Mouse (Mus musculus) limb, embryonic 13.5 days (tissue): ENCODE measurements at regions not wholly inside any gene's neighbourhood (a gene's known extent, or its start where the extent isn't known, plus 50 kb on each side); places are given as distances from the start of the nearest gene placed in this dataset.

Experiments
- ATAC-seq: fragments of 200-750 bp; cut with Nextera tagmentation; 2 replicates; pipeline ENCODE4 v1.8.0; 2017; ENCODE audit warnings: low read depth, moderate number of reproducible peaks, moderate TSS enrichment; ENCODE audit not compliant: low FRiP score
- H3K27ac ChIP-seq: fragments of 300-500 bp; sonication (generic); 2 replicates; pipeline ENCODE4 v1.5.1; 2015; ENCODE audit warnings: inconsistent platforms, mild to moderate bottlenecking, moderate library complexity
- H3K27me3 ChIP-seq: fragments of 300-500 bp; sonication (generic); 2 replicates; pipeline ENCODE4 v1.6.1; 2015; ENCODE audit warnings: mild to moderate bottlenecking, inconsistent platforms
- H3K36me3 ChIP-seq: fragments of 300-500 bp; sonication (generic); 2 replicates; pipeline ENCODE4 v1.6.1; 2015; ENCODE audit warnings: inconsistent platforms, mild to moderate bottlenecking, moderate library complexity
- H3K4me1 ChIP-seq: fragments of 300-500 bp; sonication (generic); 2 replicates; pipeline ENCODE4 v1.6.1; 2015; ENCODE audit warnings: inconsistent platforms
- H3K4me2 ChIP-seq: fragments of 300-500 bp; sonication (generic); replicated peaks from 2 replicates; pipeline ENCODE4 v1.6.1; 2015; ENCODE audit warnings: inconsistent platforms, mild to moderate bottlenecking, moderate library complexity
- H3K4me3 ChIP-seq: fragments of 300-500 bp; sonication (generic); 2 replicates; pipeline ENCODE4 v1.5.1; 2015; ENCODE audit warnings: moderate library complexity, mild to moderate bottlenecking, inconsistent platforms
- H3K9ac ChIP-seq: fragments of 300-500 bp; sonication (generic); 2 replicates; pipeline ENCODE4 v1.6.1; 2015; ENCODE audit warnings: mild to moderate bottlenecking, inconsistent platforms
- H3K9me3 ChIP-seq: fragments of 300-500 bp; sonication (generic); 2 replicates; pipeline ENCODE4 v1.6.1; 2016; ENCODE audit warnings: inconsistent platforms
- WGBS: fragments of 180-500 bp; shearing (Covaris S2); methylation state at CpG from one replicate; pipeline ENCODE4 v1.1.7; 2015; 5-methylcytosine and 5-hydroxymethylcytosine counted together

DNA sequence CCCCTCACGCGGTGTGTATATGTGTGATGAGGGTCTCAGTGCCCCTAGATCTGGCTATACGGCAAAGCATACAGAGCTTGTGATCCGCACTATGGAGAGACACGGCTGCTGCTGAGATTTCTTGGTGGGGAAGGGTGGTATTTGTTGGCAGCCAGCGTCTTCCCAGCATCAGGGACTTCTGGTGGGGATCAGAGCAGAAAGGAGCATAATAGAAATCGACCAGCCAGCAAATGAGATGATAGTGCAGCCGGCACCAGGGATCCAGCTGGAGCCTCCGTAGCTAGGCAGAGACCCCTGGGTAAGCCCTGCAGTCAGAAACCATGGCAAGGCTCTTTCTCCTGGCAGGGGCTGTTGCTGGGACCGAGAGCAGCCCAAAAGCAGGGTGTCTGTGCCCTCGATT lies 425.2 kb upstream of the Kcnab2 start:
- no peaks in the 10 kb centered on the region for H3K9me3 ChIP-seq
- no peak for ATAC-seq
- 84% methylated on average over 11 of the region's 11 CpGs for WGBS

DNA sequence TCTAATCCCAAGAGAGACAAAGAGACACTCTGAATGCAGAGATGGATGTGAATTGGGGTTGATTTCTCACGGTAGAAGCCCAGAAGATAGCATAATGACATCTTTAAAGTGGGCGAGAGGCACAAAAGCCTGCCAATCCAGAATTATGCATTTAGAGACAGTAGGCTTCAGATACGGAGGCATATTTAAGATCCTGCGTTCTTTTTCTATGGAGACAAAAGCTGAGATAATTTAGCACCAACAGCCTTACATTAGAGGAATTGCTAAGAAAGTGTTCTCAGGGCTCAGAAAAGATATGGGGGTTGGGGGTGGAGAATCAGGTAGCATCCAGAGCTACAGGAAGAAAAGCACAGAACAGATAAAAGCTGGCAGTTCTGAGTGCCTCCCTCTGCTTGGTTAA lies 422.4 kb upstream of the Kcnab2 start:
- Histone ChIP-seq H3K4me2 (no peak overlapping the region), H3K9ac (no peak overlapping the region), H3K27me3 (0 out of 2 replicates have a peak, but pooled peaks cover 3% of the 10 kb centered on the region), H3K4me3 (no peak overlapping the region), H3K36me3 (no peaks in the 10 kb centered on the region), H3K4me1 (no peaks in the 10 kb centered on the region), H3K9me3 (no peaks in the 10 kb centered on the region), H3K27ac (no peak overlapping the region)
- WGBS: 78% methylated on average over 4 of the region's 4 CpGs
- ATAC-seq: no peak

More for the DNA sequence above, 425.2 kb upstream of the Kcnab2 start:
- Histone ChIP-seq H3K4me3 (no peak overlapping the region), H3K36me3 (no peaks in the 10 kb centered on the region), H3K9ac (no peak overlapping the region), H3K27me3 (0 out of 2 replicates have a peak, but pooled peaks cover 3% of the 10 kb centered on the region), H3K27ac (no peak overlapping the region), H3K4me2 (no peak overlapping the region), H3K4me1 (no peaks in the 10 kb centered on the region)

DNA sequence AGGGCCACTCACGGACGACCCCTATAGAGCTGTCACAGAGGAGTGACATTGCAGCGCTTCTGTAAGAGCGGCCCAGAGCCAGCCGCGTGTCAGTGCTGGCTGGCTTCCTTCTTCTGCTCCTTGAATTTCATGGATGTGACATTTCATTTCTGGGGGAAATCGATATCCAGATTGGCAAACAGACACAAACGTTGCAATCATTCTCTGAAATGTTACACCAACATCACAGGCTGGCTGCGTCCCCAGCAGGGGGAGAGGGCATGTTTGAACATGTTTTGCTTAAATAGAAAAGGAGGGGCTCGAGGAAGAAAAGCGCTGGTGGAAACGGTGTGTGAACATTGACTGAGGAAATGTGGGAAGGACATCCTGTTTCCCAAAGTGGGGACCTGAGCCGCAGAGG lies 417.4 kb upstream of the Kcnab2 start:
- Histone ChIP-seq H3K4me1 (no peaks in the 10 kb centered on the region), H3K27me3 (0 out of 2 replicates have a peak, but pooled peaks cover 2% of the 10 kb centered on the region), H3K4me2 (no peak overlapping the region), H3K9ac (no peak overlapping the region), H3K36me3 (no peaks in the 10 kb centered on the region), H3K9me3 (no peaks in the 10 kb centered on the region), H3K27ac (no peak overlapping the region), H3K4me3 (no peak overlapping the region)
- WGBS: 70% methylated on average over 13 of the region's 13 CpGs
- no peak for ATAC-seq

DNA sequence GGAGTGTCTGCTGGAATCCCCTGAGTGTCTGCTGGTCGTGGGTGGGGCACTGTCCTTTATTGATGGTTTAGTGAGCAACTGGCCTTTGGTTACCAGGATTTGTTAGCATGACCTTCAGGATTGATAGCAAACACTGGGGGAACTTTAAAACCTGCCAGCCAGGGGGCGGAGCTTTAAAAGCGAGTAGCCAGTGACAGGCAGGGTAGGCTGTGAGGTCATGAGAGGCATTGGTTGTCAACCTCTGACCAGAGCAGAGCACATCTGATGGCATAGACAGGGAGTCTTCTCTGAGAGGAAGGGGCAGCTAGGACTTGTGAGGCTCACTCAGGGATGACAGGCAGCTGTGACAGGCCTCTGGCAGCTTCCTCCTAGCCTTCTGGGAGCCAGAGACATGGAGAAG lies 415.3 kb upstream of the Kcnab2 start:
- no peak overlapping the region for H3K27ac ChIP-seq

DNA sequence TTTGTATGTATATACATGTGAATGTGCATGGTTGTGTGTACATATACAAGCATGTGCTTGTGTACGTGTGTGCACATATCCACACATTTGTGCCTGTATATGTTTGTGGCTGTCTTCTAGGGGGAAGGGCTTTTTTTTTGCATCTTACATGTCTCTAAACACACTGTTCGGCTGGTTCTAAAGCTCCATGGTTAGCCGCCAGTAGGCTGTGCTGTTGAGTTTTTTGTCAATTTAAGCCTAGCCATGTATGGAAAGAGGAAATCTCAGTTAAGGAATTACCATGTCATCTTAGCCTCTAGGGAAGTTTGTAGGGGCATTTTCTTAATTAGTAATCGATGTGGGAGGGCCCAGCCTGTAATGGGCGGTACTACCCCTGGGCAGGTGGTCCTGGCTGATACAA lies 411.5 kb upstream of the Kcnab2 start:
- no peak overlapping the region for H3K27ac ChIP-seq
- 84% methylated on average over 5 of the region's 5 CpGs for WGBS
- no peaks in the 10 kb centered on the region for H3K27me3 ChIP-seq
- no peaks in the 10 kb centered on the region for H3K36me3 ChIP-seq
- no peak overlapping the region for H3K4me3 ChIP-seq
- 0 out of 2 replicates have a peak, but pooled peaks cover 5% of the 10 kb centered on the region for H3K9me3 ChIP-seq
- ATAC-seq: no peak
- no peaks in the 10 kb centered on the region for H3K4me1 ChIP-seq
- H3K9ac ChIP-seq: no peak overlapping the region
- no peak overlapping the region for H3K4me2 ChIP-seq

More for the DNA sequence above, 415.3 kb upstream of the Kcnab2 start:
- no peaks in the 10 kb centered on the region for H3K27me3 ChIP-seq
- no peak overlapping the region for H3K4me3 ChIP-seq
- 0 out of 2 replicates have a peak, but pooled peaks cover 5% of the 10 kb centered on the region for H3K9me3 ChIP-seq
- no peak overlapping the region for H3K9ac ChIP-seq
- no peak overlapping the region for H3K4me2 ChIP-seq
- H3K4me1 ChIP-seq: no peaks in the 10 kb centered on the region
- ATAC-seq: no peak
- no peaks in the 10 kb centered on the region for H3K36me3 ChIP-seq
- 85% methylated on average over 3 of the region's 3 CpGs for WGBS

DNA sequence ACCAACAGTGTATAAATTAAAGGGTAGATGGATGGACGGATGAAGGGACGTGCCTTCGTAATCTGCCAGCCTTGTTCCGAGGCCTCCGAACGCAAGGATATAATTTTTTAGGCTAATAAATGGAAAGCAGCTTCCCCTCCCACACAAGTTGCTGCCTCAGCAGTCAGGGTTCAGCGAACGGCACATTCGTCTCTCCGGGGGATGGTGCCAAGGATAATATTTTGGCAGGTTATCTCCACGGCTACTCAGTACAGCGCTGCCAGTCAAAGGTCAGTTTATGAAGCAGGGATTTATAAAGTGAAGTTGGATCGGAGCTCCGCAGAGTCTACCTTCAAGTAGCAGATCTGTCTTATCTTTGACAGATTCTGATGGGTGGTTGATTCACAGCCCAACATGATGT lies 410.6 kb upstream of the Kcnab2 start:
- H3K4me3 ChIP-seq: no peak overlapping the region
- H3K27me3 ChIP-seq: no peaks in the 10 kb centered on the region
- 0 out of 2 replicates have a peak, but pooled peaks cover 5% of the 10 kb centered on the region for H3K9me3 ChIP-seq
- ATAC-seq: no peak
- H3K4me2 ChIP-seq: no peak overlapping the region
- no peaks in the 10 kb centered on the region for H3K4me1 ChIP-seq
- 67% methylated on average over 14 of the region's 14 CpGs for WGBS
- H3K9ac ChIP-seq: no peak overlapping the region
- no peak overlapping the region for H3K27ac ChIP-seq
- no peaks in the 10 kb centered on the region for H3K36me3 ChIP-seq

DNA sequence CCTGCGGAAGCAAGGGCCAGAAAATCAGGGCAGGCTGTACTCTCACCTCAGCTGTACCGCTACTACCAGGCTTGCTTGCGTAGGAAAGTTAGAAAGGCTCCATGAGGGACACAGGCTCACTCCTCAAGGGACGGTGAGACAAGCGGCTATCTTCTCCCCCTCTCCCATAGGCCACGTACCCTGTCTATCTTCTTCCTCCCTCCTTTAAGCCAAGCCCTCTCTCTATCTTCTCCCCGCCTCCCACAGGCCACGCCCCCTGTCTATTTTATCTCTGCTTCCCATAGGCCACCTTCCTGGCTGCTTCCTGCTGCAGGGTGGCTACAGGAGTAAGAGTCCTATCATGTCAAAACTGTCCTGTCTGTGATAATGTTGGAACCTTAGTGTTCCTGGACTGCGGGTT lies 409.1 kb upstream of the Kcnab2 start:
- Histone ChIP-seq H3K4me1 (no peaks in the 10 kb centered on the region), H3K4me2 (no peak overlapping the region), H3K9ac (no peak overlapping the region), H3K9me3 (0 out of 2 replicates have a peak, but pooled peaks cover 7% of the 10 kb centered on the region), H3K36me3 (no peaks in the 10 kb centered on the region), H3K27ac (no peak overlapping the region), H3K27me3 (no peaks in the 10 kb centered on the region), H3K4me3 (no peak overlapping the region)
- ATAC-seq: no peak
- WGBS: 77% methylated on average over 9 of the region's 9 CpGs

DNA sequence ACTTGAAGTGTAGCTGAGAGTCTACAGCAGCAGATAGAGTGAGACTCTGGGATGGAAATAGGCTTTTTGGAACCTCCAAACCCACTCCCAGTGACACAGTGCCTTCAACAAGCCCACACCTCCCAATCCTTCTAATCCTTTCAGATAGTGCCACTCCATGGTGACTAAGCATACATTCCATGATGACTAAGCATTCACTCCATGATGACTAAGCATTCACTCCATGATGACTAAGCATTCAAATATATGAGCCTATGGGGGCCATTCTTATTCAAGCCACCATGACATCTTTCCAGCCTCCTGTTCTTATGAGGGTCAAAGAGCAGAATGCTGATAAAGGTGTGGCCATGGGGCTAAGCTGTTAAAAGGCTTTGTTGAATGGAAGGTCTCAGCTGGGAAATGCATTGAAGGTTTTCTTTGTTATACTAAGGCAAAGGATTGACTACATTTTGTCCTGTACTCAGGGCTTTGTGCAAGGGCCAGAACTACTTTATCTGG lies 403.8 kb upstream of the Kcnab2 start:
- H3K9me3 ChIP-seq: peaks cover 9% of the 10 kb centered on the region; the same call in 1 of the 2 replicates
- no peaks in the 10 kb centered on the region for H3K27me3 ChIP-seq
- no peaks in the 10 kb centered on the region for H3K36me3 ChIP-seq
- no peak overlapping the region for H3K27ac ChIP-seq
- ATAC-seq: no peak
- no peak overlapping the region for H3K4me3 ChIP-seq
- no peaks in the 10 kb centered on the region for H3K4me1 ChIP-seq
- no peak overlapping the region for H3K4me2 ChIP-seq
- no peak overlapping the region for H3K9ac ChIP-seq

DNA sequence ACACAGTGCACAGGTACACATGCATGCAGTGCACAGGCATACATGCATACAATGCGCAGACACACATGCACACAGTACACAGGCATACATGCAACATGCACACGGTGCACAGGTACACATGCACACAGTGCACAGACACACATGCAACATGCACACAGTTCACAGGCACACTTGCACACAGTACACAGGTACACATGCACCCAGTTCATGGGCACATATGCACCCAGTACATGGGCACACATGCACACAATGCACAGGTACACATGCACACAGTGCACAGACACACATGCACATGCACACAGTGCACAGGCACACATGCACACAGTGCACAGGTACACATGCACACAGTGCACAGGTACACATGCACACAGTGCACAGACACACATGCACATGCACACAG lies 402.7 kb upstream of the Kcnab2 start:
- H3K4me2 ChIP-seq: no peak overlapping the region
- no peak overlapping the region for H3K4me3 ChIP-seq
- no peaks in the 10 kb centered on the region for H3K27me3 ChIP-seq
- no peak for ATAC-seq
- 96% methylated on average over 2 of the region's 2 CpGs for whole genome bisulfite sequencing
- H3K27ac ChIP-seq: no peak overlapping the region
- no peak overlapping the region for H3K9ac ChIP-seq
- H3K4me1 ChIP-seq: no peaks in the 10 kb centered on the region
- H3K36me3 ChIP-seq: no peaks in the 10 kb centered on the region
- H3K9me3 ChIP-seq: peaks cover 9% of the 10 kb centered on the region; the same call in 1 of the 2 replicates

DNA sequence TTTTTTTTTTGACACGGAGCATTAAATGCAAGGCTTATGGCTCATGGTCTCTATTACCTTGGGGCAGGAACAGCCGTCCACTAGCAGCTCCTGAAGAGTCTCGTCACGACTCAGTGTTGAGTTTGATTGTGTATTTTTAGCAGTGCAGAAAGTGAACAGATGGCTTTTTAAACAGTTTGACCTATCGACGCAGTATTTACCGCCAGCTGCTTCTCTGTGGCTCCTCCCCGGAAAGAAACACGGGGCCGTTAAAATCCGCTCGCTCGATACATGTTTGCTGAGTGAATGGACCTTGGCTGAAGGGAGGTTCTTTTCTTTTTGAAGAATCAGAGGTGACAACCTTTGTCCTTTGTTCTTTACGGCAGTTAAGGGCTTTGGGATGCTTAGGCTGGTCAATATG lies 401.3 kb upstream of the Kcnab2 start:
- peaks cover 9% of the 10 kb centered on the region; the same call in 1 of the 2 replicates for H3K9me3 ChIP-seq
- H3K4me1 ChIP-seq: no peaks in the 10 kb centered on the region
- no peak for ATAC-seq
- H3K27me3 ChIP-seq: no peaks in the 10 kb centered on the region
- whole genome bisulfite sequencing: 58% methylated on average over 14 of the region's 14 CpGs
- no peak overlapping the region for H3K4me2 ChIP-seq
- H3K36me3 ChIP-seq: no peaks in the 10 kb centered on the region
- no peak overlapping the region for H3K9ac ChIP-seq
- H3K4me3 ChIP-seq: no peak overlapping the region
- H3K27ac ChIP-seq: no peak overlapping the region

DNA sequence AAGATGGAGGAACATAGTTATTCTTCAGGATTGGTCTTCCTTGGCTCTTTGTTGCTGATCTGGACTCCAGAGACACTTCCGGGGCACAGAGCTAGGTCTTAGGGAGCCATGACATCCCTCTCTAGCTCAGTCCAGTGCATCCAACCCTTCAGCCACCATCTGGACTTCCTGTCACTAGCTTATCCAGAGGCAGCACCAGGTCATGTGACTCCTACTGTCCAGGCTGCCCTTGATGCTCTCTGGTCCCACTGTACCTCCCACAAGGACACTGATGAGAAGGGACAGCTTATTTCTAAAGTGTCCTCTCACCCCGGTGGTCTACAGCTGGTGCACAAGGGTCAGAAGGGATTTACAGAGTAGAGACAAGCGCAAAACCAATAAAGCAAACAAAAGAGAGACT lies 400.7 kb upstream of the Kcnab2 start:
- peaks cover 9% of the 10 kb centered on the region; the same call in 1 of the 2 replicates for H3K9me3 ChIP-seq
- H3K9ac ChIP-seq: no peak overlapping the region
- 84% methylated on average over 3 of the region's 3 CpGs for WGBS
- H3K27ac ChIP-seq: no peak overlapping the region
- no peaks in the 10 kb centered on the region for H3K4me1 ChIP-seq
- no peak overlapping the region for H3K4me2 ChIP-seq
- H3K4me3 ChIP-seq: no peak overlapping the region
- H3K27me3 ChIP-seq: no peaks in the 10 kb centered on the region
- H3K36me3 ChIP-seq: no peaks in the 10 kb centered on the region
- no peak for ATAC-seq

DNA sequence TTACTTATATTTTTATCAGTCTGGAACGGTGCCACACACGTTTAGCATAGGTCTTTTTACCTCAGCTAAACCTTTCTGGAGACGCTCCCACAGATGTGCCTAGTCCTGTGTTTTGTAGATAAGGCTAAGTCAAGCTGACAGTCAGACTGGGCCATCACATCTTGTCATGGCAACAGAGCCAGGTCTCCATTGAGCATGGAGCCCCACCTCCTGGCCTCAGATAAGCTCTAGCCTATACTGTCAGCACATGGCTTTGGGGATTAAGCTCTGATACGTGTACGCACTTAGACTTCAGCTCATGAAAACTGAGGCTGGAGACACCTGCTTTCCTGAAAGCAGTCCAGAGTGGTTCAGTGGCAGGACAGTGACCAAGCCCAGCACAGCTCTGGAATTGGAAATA lies 392.4 kb upstream of the Kcnab2 start:
- Histone ChIP-seq H3K4me3 (no peak overlapping the region), H3K27ac (no peak overlapping the region), H3K4me2 (no peak overlapping the region), H3K4me1 (no peaks in the 10 kb centered on the region), H3K27me3 (no peaks in the 10 kb centered on the region), H3K9me3 (no peaks in the 10 kb centered on the region), H3K9ac (no peak overlapping the region), H3K36me3 (no peaks in the 10 kb centered on the region)
- ATAC-seq: no peak
- WGBS: 90% methylated on average over 5 of the region's 5 CpGs

DNA sequence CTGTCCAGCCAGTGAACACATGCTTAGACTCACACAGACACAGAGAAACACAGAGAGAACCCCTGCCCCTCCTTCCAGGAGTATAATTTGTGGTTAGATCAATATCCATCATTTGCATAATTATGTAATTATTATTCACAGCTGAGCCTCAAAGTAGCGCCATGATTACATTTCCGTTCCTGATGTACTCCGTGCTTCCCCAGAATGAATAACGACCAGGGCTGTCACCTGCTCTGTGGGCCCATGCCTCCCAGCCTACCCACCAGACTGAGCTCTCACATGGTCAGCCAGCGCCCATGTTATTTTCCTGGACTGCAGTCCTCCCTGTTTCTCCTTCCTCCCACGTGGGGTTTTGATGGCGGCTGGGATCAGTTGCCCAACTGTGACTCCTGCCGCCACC lies 388.2 kb upstream of the Kcnab2 start:
- no peak overlapping the region for H3K9ac ChIP-seq
- H3K36me3 ChIP-seq: no peaks in the 10 kb centered on the region
- no peak overlapping the region for H3K4me2 ChIP-seq
- H3K4me3 ChIP-seq: no peak overlapping the region
- WGBS: 90% methylated on average over 8 of the region's 8 CpGs
- H3K9me3 ChIP-seq: no peaks in the 10 kb centered on the region
- H3K27me3 ChIP-seq: no peaks in the 10 kb centered on the region
- no peaks in the 10 kb centered on the region for H3K4me1 ChIP-seq
- H3K27ac ChIP-seq: no peak overlapping the region
- ATAC-seq: no peak
